Mouse (Mus musculus) lung, adult 2 months (tissue): Measurements from ENCODE around the gene Ccdc184.

Experiments
- CTCF ChIP-seq: fragments of 200-500 bp; IDR thresholded peaks from 2 replicates; pipeline ENCODE4 v1.5.1; 2011; ENCODE audit warnings: mild to moderate bottlenecking, low read length, control low read depth; ENCODE audit not compliant: insufficient read depth
- POLR2A ChIP-seq: fragments of 200-500 bp; IDR thresholded peaks from 2 replicates; pipeline ENCODE4 v1.6.1; 2011; ENCODE audit warnings: low read depth, mild to moderate bottlenecking, control low read depth, low read length, borderline replicate concordance; ENCODE audit errors: extremely low read depth

DNA sequence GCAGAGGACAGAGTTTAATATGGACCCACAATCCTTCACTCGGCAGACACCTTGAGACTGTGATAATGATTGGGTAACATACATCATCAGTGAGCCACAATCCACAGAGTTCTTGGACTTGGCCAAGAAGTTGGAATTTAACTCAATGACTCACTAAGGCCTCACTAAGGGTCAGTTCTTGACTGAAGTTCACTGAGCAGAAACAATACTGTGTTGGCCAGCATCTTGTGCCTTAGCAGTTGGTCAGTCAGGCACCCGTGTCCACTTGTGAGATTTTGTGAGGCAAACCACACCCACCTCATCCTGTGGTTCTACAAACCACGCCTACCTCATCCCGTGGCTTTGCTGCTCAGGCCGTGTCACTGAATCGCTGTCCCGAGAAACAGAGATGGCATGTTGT, 42.7 kb downstream of the Ccdc184 start:
- no peak for TF ChIP-seq CTCF
- no peak for TF ChIP-seq POLR2A
